Mouse (Mus musculus): ENCODE measurements around the gene Adam12.

GRCm38 (mm10) chr7:134014733-134015132 is 217.2 kb downstream of the Adam12 start:
- TF ChIP-seq POLR2A (IDR thresholded peaks at IDR 0.05; ENCODE audit: insufficient read depth, low read depth, low read length) (no peak), CTCF (IDR thresholded peaks at IDR 0.05; ENCODE audit: insufficient read depth, low read depth, low read length) (no peak)

Measured in olfactory bulb, adult 2 months (tissue).